Mouse (Mus musculus): Measurements from ENCODE around the gene Galnt9. TPM values are rescaled to one million over a fixed set of nuclear protein-coding genes. Genes with fewer than 3 reads are reported as not detected.
A peak's percentile ranks its signal among the peaks of the same experiment; 100 is the strongest.

The Galnt9 gene
- total RNA-seq, 2 experiments from 2014 or later: not detected

DNA sequence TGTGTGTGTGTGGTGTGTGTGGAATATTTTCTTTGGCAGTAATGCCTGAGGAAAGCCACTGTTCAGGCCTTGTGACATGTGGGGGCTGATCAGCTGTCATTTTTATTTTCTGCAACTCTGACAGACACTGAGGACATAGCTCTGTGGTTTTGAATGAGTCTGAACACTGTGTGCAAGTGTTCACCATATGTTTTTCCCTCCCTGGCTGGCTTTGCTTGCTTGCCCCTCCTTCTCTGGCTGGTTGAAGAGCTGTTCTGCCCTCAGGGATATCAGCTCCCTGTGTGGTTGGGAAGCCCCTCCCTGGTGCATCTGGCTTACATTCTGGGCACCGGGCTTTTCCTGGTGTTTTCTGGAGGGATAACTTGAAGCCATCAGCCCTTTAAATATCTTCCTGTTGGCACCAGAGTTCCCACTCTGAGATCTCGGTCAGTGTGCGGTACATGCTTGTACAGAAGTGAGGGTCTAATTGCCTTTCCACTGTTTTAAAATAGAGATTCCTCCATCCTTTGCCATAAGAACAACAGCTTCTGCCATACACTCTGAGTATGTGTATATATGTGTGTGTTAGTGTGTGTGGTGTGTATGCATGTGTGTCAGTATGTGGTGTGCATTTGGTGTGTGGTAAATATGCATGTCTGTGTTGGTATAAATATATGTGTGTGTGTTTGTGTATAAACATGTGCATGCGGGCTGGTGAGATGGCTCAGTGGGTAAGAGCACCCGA, 67.4 kb downstream of the Galnt9 start:
- no peak for DNase-seq
- intact Hi-C loops (cut with DNase I; ENCODE audit: low total_unique reads): no loop called here

- intact Hi-C loops (cut with DNase I; ENCODE audit: low total_unique reads): no loop called here
- no peak for DNase-seq
These were observed 75.1 kb downstream of the Galnt9 start for GRCm38 (mm10) chr5:110619226-110619625.

- DNase-seq: no peak
- intact Hi-C loops (cut with DNase I; ENCODE audit: low total_unique reads): no loop called here
These were observed 80.2 kb downstream of the Galnt9 start for GRCm38 (mm10) chr5:110624319-110624718.

DNA sequence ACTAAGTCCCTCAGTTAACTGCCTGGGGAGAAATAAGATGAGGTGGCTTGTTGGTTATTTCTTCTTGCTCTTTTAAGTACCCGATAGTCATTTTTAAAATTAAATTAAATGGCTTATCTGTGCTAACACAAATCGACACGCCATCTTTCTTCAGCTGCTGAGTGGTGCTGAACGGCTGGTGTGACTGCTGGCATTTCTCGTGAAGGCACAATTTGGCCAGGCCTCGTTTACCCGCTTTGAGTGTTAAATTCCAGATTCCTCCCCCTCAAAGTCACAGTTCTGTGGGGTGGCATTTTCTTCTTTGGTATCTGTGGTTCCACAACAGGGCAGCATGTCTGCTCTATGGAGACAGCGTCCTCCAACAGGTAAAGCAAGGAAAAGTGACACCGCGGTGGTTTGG, 83.2 kb downstream of the Galnt9 start:
- DNase-seq: no peak
- intact Hi-C loops (cut with DNase I; ENCODE audit: low total_unique reads): no loop called here

DNA sequence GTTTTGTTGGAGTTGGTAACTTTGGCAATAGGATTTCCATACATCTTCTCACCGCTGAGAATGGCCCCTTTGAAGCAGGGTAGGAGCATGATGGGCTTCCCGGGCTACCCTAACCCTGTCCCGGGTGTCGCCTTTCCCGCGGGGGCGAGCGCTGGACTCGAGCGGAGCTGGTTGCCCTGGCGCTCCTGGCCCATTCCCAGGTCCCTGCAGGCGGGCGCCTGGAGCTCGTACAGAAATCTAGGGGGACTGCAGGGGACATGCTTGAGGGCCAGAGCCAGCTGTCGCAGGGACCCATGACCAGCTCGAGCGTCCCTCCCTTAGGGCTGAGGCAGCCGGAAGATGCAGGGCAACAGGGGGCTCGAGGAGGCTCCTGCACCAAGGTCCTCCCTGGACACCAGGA, 84.0 kb downstream of the Galnt9 start:
- intact Hi-C loops (cut with DNase I; ENCODE audit: low total_unique reads): no loop called here
- DNase-seq: peak; percentile 28

DNA sequence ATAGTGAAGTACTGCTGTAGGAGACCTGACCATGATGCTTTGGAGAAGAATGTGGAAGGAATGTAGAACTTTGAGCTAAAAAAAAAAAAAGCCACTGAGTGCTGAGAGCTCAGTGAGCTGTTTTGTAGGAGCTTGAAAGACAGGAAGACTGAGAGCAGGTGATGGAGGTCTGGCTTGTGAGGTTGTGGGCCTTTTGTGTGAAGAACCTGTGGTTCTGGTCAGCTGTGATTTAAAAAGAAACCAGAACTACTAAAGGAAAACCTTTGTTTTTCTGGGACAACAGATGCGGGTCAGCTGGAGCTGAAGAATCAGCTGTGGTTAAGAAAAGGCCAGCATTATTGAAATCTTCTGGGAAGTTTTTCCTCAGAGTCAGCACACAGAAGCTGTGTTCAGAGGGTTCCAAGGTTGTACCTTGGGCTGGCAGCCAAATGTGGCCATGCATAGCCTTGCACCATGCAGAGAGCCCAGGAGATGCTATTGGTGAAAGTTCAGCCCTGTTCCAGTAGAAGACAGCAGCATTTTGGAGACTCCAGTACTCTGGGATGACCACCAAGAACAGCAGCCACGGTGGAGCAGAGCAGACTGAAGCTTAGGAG, 85.5 kb downstream of the Galnt9 start:
- DNase-seq: no peak
- intact Hi-C loops (cut with DNase I; ENCODE audit: low total_unique reads): no loop called here

- no peak for DNase-seq
- intact Hi-C loops (cut with DNase I; ENCODE audit: low total_unique reads): loop anchor here (5.0 kb wide), 1 partner anchor 279 kb away; no protein-coding TSS in a partner anchor
These were observed 92.0 kb downstream of the Galnt9 start for GRCm38 (mm10) chr5:110635951-110636707.

GRCm38 (mm10) chr5:110638306-110639074, 94.3 kb downstream of the Galnt9 start:
- DNase-seq: no peak
- intact Hi-C loops (cut with DNase I; ENCODE audit: low total_unique reads): loop anchor here (5.0 kb wide), 1 partner anchor 281 kb away; no protein-coding TSS in a partner anchor

DNA sequence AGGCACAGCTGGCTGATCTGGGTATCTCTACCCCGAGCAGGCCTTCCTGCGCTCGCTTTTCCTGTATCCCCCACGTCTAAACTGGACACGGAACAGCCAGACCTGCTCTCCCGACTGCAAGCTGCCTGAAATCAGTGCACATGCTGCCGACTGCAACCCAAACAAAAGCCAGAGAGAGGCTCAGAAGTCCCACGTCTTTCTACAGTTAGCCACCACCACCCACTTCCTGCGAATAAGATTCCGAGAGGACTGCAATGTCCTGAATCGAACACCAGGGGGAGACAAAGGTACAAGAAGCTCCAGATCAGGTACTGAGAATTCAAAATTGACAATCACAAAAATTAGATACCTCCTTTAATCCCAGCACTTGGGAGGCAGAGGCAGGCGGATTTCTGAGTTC, 95.3 kb downstream of the Galnt9 start:
- DNase-seq: peak; percentile 25
- intact Hi-C loops (cut with DNase I; ENCODE audit: low total_unique reads): loop anchor here (5.0 kb wide), 1 partner anchor 282 kb away; no protein-coding TSS in a partner anchor

GRCm38 (mm10) chr5:110646377-110646776, 102.2 kb downstream of the Galnt9 start:
- intact Hi-C loops (cut with DNase I; ENCODE audit: low total_unique reads): no loop called here
- DNase-seq: no peak

DNA sequence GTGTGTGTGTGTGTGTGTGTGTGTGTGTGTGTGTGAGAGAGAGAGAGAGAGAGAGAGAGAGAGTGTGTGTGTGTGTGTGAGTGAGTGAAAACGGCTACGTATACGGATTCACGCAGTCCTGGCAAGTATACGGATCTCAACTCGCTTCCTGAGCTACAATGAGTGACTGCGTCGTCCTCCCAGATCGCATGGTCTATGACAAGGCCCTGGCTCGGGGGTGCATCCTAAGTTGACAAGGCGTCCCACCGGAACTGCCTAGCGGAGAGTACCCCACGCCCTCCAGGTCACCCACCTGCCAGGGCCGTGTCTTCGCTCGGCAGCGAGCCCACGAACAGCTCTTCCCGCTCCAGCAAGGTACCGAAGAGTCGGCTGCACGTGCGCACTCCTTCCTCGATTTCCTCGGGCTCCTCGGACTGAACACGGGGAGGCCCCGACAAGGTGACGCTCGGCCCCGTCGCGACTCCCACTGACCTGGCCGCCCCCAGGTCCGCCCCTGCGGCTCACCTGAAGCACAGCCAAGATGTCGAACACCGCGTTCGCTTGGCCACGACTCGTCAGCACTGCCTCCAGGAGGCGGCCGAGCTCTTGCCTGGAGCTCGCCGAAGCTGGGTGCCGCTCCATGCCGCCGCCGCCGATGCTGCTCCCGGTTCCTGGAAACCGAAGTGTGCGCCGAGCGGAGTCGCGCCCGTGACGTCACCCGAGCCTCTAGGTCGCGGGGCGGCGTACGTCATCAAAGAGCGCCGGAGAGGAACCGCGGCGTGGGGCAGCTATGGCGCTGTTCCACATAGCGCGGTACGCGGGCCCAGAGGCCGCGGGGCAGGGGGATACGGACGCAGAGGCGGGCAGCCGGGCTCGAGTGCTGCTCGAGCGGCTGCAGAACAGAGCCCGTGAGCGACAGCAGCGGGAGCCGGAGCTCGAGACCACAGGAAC, 108.8 kb downstream of the Galnt9 start, which contains the start of the genes Noc4l and Ddx51:
TSS of gene Noc4l (minus strand) at position 699 of the 930 bp plus-strand sequence.
TSS of gene Ddx51 (plus strand) at position 733 of the 930 bp plus-strand sequence.
- intact Hi-C loops (cut with DNase I; ENCODE audit: low total_unique reads): no loop called here
- DNase-seq: peak; percentile 96

- no peak for DNase-seq
- intact Hi-C loops (cut with DNase I; ENCODE audit: low total_unique reads): no loop called here
These were observed 109.5 kb downstream of the Galnt9 start for GRCm38 (mm10) chr5:110653686-110654085.

DNA sequence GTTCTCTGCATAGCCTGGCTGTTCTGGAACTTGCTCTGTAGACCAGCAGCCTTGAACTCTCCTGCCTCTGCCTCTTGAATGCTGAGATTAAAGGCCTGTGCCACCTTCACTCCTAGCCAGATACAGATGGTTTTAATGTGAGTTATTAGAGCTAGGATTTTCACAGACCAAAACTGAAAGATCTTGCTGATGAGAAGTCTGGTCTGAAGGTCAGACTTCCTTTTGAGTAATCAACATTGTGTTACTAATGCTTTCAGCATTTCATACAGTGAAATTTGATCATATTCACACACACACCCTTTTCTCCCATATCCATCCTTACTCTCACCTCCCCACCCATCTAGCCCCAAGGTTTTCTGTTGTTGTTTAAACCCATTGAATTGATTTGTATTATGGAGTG, 115.5 kb downstream of the Galnt9 start:
- intact Hi-C loops (cut with DNase I; ENCODE audit: low total_unique reads): no loop called here
- no peak for DNase-seq

DNA sequence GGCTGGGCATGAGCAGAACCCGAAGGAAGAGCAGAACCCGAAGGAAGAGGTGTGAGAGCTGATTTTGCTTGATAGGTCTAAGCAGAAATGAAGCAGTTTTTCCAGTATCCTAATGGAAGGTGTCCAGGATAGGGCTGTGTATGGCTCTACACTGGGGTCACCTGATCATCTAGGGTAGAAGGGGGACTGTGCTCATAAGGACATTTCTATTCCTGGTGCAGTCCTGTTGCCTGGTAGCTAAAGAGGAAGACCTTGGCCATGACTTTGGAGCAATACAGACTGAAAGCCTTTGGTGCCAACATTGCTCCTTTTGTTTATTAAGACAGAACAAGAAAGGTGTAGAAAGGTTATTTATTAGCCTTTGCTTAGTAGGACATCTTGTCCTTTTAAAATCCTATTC, 119.9 kb downstream of the Galnt9 start:
- no peak for DNase-seq
- intact Hi-C loops (cut with DNase I; ENCODE audit: low total_unique reads): no loop called here

- DNase-seq: no peak
- intact Hi-C loops (cut with DNase I; ENCODE audit: low total_unique reads): no loop called here
These were observed 120.7 kb downstream of the Galnt9 start for GRCm38 (mm10) chr5:110664750-110665269.

DNA sequence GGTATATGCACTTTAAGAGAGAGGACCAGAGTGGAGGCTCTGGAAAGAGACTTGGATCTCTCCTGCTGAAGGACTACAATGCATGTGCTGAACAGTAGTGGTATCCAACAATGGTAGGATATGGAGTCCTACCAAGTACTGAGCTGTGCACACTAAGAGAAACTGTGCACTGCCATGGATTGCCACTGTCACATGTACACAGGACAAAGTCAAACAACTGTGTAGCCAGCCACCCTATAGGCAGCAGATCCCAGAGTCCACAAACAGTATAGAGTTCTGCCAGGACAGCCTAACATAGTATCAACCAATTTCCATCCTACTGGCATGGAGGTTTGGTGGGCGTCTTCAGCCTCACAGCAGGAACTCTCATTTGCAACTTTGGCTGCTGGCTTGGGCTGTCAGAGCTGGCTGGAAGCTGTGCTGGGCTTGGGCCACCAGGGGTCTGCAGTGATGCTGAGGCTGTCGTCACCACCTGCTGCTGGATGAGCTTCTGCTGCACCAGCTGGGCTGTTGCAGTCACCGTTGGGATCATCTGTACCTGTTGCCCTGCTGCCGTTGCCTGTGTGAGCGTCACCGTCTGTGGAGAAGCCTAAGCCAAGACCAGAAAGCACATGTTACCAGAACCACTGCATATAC, 121.4 kb downstream of the Galnt9 start:
- intact Hi-C loops (cut with DNase I; ENCODE audit: low total_unique reads): no loop called here

More for the DNA sequence above, 121.4 kb downstream of the Galnt9 start:
- no peak for DNase-seq

Data from gastrocnemius, postnatal 14 days (tissue).